Mouse (Mus musculus): ENCODE data around the gene Mycbp2. TPM values are rescaled to one million over a fixed set of nuclear protein-coding genes. Genes with fewer than 3 reads are reported as not detected.

Mycbp2 gene
- polyA plus RNA-seq, 1 experiment from 2014 or later = 10.1 TPM

GRCm38 (mm10) chr14:103256866-103257265 is 89.7 kb downstream of the Mycbp2 start:
- no peaks in the 10 kb centered on the region for H3K27me3 ChIP-seq
- H3K9ac ChIP-seq = no peak overlapping the region
- no peaks in the 10 kb centered on the region for H3K4me1 ChIP-seq (replicated peaks)
- H3K4me2 ChIP-seq = no peak overlapping the region
- no peak for ATAC-seq (replicated peaks; ENCODE audit: insufficient number of reproducible peaks, insufficient read depth, low FRiP score, low read depth)
- H3K4me3 ChIP-seq = no peak overlapping the region
- WGBS = 89% methylated on average over 7 of the region's 7 CpGs
- no peaks in the 10 kb centered on the region for H3K9me3 ChIP-seq (replicated peaks)
- peaks cover 19% of the 10 kb centered on the region for H3K36me3 ChIP-seq
- H3K27ac ChIP-seq = no peak overlapping the region

- Histone ChIP-seq H3K9me3 (replicated peaks) (no peaks in the 10 kb centered on the region), H3K27ac (no peak overlapping the region), H3K4me1 (replicated peaks) (no peaks in the 10 kb centered on the region), H3K4me2 (no peak overlapping the region), H3K4me3 (no peak overlapping the region), H3K27me3 (no peaks in the 10 kb centered on the region), H3K9ac (no peak overlapping the region), H3K36me3 (peaks cover 2% of the 10 kb centered on the region)
- no peak for ATAC-seq (replicated peaks; ENCODE audit: insufficient number of reproducible peaks, insufficient read depth, low FRiP score, low read depth)
- 95% methylated on average over 2 of the region's 2 CpGs for whole genome bisulfite sequencing
Measured at GRCm38 (mm10) chr14:103254311-103254710, 92.3 kb downstream of the Mycbp2 start.

GRCm38 (mm10) chr14:103242020-103242419 is 104.6 kb downstream of the Mycbp2 start:
- H3K27me3 ChIP-seq = no peaks in the 10 kb centered on the region
- H3K27ac ChIP-seq = no peak overlapping the region
- H3K4me2 ChIP-seq = no peak overlapping the region
- no peaks in the 10 kb centered on the region for H3K4me1 ChIP-seq (replicated peaks)
- peaks cover 18% of the 10 kb centered on the region for H3K36me3 ChIP-seq
- no peaks in the 10 kb centered on the region for H3K9me3 ChIP-seq (replicated peaks)
- H3K4me3 ChIP-seq = no peak overlapping the region
- ATAC-seq (replicated peaks; ENCODE audit: insufficient number of reproducible peaks, insufficient read depth, low FRiP score, low read depth) = no peak
- no peak overlapping the region for H3K9ac ChIP-seq
- WGBS = 95% methylated on average over 6 of the region's 6 CpGs

- Histone ChIP-seq H3K27ac (no peak overlapping the region), H3K9me3 (replicated peaks) (no peaks in the 10 kb centered on the region), H3K27me3 (no peaks in the 10 kb centered on the region), H3K4me2 (no peak overlapping the region), H3K9ac (no peak overlapping the region), H3K4me3 (no peak overlapping the region), H3K36me3 (peaks cover 3% of the 10 kb centered on the region; the same call in 1 of the 2 replicates), H3K4me1 (replicated peaks) (no peaks in the 10 kb centered on the region)
- WGBS = 91% methylated on average over 6 of the region's 6 CpGs
- no peak for ATAC-seq (replicated peaks; ENCODE audit: insufficient number of reproducible peaks, insufficient read depth, low FRiP score, low read depth)
Measured at GRCm38 (mm10) chr14:103234770-103235169, 111.8 kb downstream of the Mycbp2 start.

GRCm38 (mm10) chr14:103233640-103234593 is 112.7 kb downstream of the Mycbp2 start:
- Histone ChIP-seq H3K4me1 (replicated peaks) (no peaks in the 10 kb centered on the region), H3K9me3 (replicated peaks) (no peaks in the 10 kb centered on the region), H3K4me3 (no peak overlapping the region), H3K27ac (no peak overlapping the region), H3K27me3 (no peaks in the 10 kb centered on the region), H3K9ac (no peak overlapping the region), H3K4me2 (no peak overlapping the region), H3K36me3 (peaks cover 3% of the 10 kb centered on the region; the same call in 1 of the 2 replicates)
- 63% methylated on average over 12 of the region's 12 CpGs for WGBS
- ATAC-seq (replicated peaks; ENCODE audit: insufficient number of reproducible peaks, insufficient read depth, low FRiP score, low read depth) = no peak

- 69% methylated on average over 2 of the region's 2 CpGs for WGBS
- Histone ChIP-seq H3K4me3 (no peak overlapping the region), H3K36me3 (peaks cover 38% of the 10 kb centered on the region), H3K4me2 (no peak overlapping the region), H3K4me1 (replicated peaks) (no peaks in the 10 kb centered on the region), H3K9ac (no peak overlapping the region), H3K27ac (no peak overlapping the region), H3K27me3 (no peaks in the 10 kb centered on the region), H3K9me3 (replicated peaks) (no peaks in the 10 kb centered on the region)
- no peak for ATAC-seq (replicated peaks; ENCODE audit: insufficient number of reproducible peaks, insufficient read depth, low FRiP score, low read depth)
Measured at GRCm38 (mm10) chr14:103222356-103222755, 124.3 kb downstream of the Mycbp2 start.

GRCm38 (mm10) chr14:103221751-103222150 is 124.9 kb downstream of the Mycbp2 start:
- peaks cover 38% of the 10 kb centered on the region for H3K36me3 ChIP-seq
- no peak overlapping the region for H3K27ac ChIP-seq
- no peak overlapping the region for H3K9ac ChIP-seq
- no peaks in the 10 kb centered on the region for H3K4me1 ChIP-seq (replicated peaks)
- H3K4me3 ChIP-seq = no peak overlapping the region
- no peak for ATAC-seq (replicated peaks; ENCODE audit: insufficient number of reproducible peaks, insufficient read depth, low FRiP score, low read depth)
- 80% methylated on average over 3 of the region's 3 CpGs for WGBS
- no peak overlapping the region for H3K4me2 ChIP-seq
- no peaks in the 10 kb centered on the region for H3K9me3 ChIP-seq (replicated peaks)
- H3K27me3 ChIP-seq = no peaks in the 10 kb centered on the region

- Histone ChIP-seq H3K27me3 (no peaks in the 10 kb centered on the region), H3K9me3 (replicated peaks) (no peaks in the 10 kb centered on the region), H3K4me1 (replicated peaks) (no peaks in the 10 kb centered on the region), H3K9ac (no peak overlapping the region), H3K4me3 (no peak overlapping the region), H3K36me3 (peaks cover 31% of the 10 kb centered on the region), H3K27ac (no peak overlapping the region), H3K4me2 (no peak overlapping the region)
- ATAC-seq (replicated peaks; ENCODE audit: insufficient number of reproducible peaks, insufficient read depth, low FRiP score, low read depth) = no peak
- 76% methylated on average over 3 of the region's 3 CpGs for WGBS
Measured at GRCm38 (mm10) chr14:103216331-103216730, 130.3 kb downstream of the Mycbp2 start.

- peaks cover 25% of the 10 kb centered on the region for H3K36me3 ChIP-seq
- no peak for ATAC-seq (replicated peaks; ENCODE audit: insufficient number of reproducible peaks, insufficient read depth, low FRiP score, low read depth)
- 82% methylated on average over 3 of the region's 3 CpGs for WGBS
Measured at GRCm38 (mm10) chr14:103186658-103187057, 160.0 kb downstream of the Mycbp2 start.

GRCm38 (mm10) chr14:103186076-103186475 is 160.5 kb downstream of the Mycbp2 start:
- no peaks in the 10 kb centered on the region for H3K27me3 ChIP-seq
- H3K27ac ChIP-seq = no peak overlapping the region
- H3K4me3 ChIP-seq = no peak overlapping the region
- no peak overlapping the region for H3K4me2 ChIP-seq
- WGBS = 85% methylated on average over 4 of the region's 4 CpGs
- no peaks in the 10 kb centered on the region for H3K4me1 ChIP-seq (replicated peaks)
- no peak for ATAC-seq (replicated peaks; ENCODE audit: insufficient number of reproducible peaks, insufficient read depth, low FRiP score, low read depth)
- H3K9me3 ChIP-seq (replicated peaks) = no peaks in the 10 kb centered on the region
- H3K9ac ChIP-seq = no peak overlapping the region
- peaks cover 25% of the 10 kb centered on the region for H3K36me3 ChIP-seq

More at GRCm38 (mm10) chr14:103186658-103187057, 160.0 kb downstream of the Mycbp2 start:
- Histone ChIP-seq H3K4me1 (replicated peaks) (no peaks in the 10 kb centered on the region), H3K4me2 (no peak overlapping the region), H3K9ac (no peak overlapping the region), H3K4me3 (no peak overlapping the region), H3K27ac (no peak overlapping the region), H3K9me3 (replicated peaks) (no peaks in the 10 kb centered on the region), H3K27me3 (no peaks in the 10 kb centered on the region)

- peaks cover 4% of the 10 kb centered on the region; the same call in 1 of the 2 replicates for H3K36me3 ChIP-seq
- H3K9ac ChIP-seq = no peak overlapping the region
- 88% methylated on average over 2 of the region's 2 CpGs for WGBS
- no peaks in the 10 kb centered on the region for H3K4me1 ChIP-seq (replicated peaks)
- no peak overlapping the region for H3K27ac ChIP-seq
- H3K4me2 ChIP-seq = no peak overlapping the region
- no peak overlapping the region for H3K4me3 ChIP-seq
- no peaks in the 10 kb centered on the region for H3K9me3 ChIP-seq (replicated peaks)
- ATAC-seq (replicated peaks; ENCODE audit: insufficient number of reproducible peaks, insufficient read depth, low FRiP score, low read depth) = no peak
- H3K27me3 ChIP-seq = no peaks in the 10 kb centered on the region
Measured at GRCm38 (mm10) chr14:103180096-103180495, 166.5 kb downstream of the Mycbp2 start.

GRCm38 (mm10) chr14:103162923-103163322 is 183.7 kb downstream of the Mycbp2 start:
- H3K36me3 ChIP-seq = peaks cover 6% of the 10 kb centered on the region; the same call in 1 of the 2 replicates
- no peaks in the 10 kb centered on the region for H3K9me3 ChIP-seq (replicated peaks)
- H3K4me3 ChIP-seq = no peak overlapping the region
- H3K4me1 ChIP-seq (replicated peaks) = no peaks in the 10 kb centered on the region
- ATAC-seq (replicated peaks; ENCODE audit: insufficient number of reproducible peaks, insufficient read depth, low FRiP score, low read depth) = no peak
- no peak overlapping the region for H3K9ac ChIP-seq
- H3K27ac ChIP-seq = no peak overlapping the region
- no peak overlapping the region for H3K4me2 ChIP-seq
- 45% methylated on average over 5 of the region's 5 CpGs for WGBS
- H3K27me3 ChIP-seq = no peaks in the 10 kb centered on the region
